Comparison of ENCODE assay signal across 9 mouse cellular contexts in the genomic region with DNA sequence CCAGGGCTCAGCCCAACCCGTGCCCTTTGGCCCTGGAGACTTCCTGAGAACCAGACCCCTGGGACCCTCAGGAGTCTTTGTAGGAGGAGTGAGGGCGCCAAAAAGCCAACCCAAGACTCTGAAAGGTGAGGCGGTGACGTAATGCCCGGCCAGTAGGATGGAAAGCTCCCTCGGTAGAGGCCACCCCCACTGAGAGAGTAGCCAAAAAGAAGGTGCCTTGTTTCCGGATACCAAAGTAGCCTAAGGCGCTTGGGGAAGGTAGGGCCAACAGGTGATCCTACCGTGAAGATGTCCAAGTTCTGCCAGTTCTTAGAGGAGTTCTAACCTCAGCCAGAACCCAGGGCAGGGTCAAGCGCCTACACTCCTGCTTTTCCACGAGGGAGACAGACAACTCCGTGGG. TPM values are rescaled to one million over a fixed set of nuclear protein-coding genes. Genes with fewer than 3 reads are reported as not detected.
A peak's percentile ranks its signal among the peaks of the same experiment; 100 is the strongest.
DNase-seq lines count a peak whose midpoint lies in the region; ATAC-seq and TF ChIP-seq lines count a peak whose summit lies in the region.
"Had no signal": no experiment of that assay in that cellular context is flagged by ENCODE, and none has a peak within 500 bp of the region (broad histone marks: within the 10 kb centered on the region; RNA-seq: fewer than 3 reads in every experiment).

No protein-coding gene starts in this region.

- H3K27ac ChIP-seq in spleen, adult 2 months (ENCODE audit: insufficient read depth, low read length), result no peak overlapping the region
- H3K27ac ChIP-seq in embryonic facial prominence, embryonic 11.5 days (replicated peaks; ENCODE audit: low read depth, low read length), result no peak overlapping the region
- no peak overlapping the region for H3K27ac ChIP-seq in midbrain, postnatal 0 days (ENCODE audit: low read depth, low read length)

- no peak for DNase-seq in spleen, adult 2 months (ENCODE audit: low read depth in 1 of 2, low spot score in 2 of 2)
- no peak for DNase-seq in spleen, adult 12 weeks (ENCODE audit: low spot score)
- DNase-seq in embryonic facial prominence, embryonic 11.5 days (ENCODE audit: low spot score), result no peak
- DNase-seq in induced T-regulatory cell, adult 2 months (ENCODE audit: low read depth), result peak; percentile 78
- DNase-seq in midbrain, postnatal 0 days (ENCODE audit: low spot score), result no peak
- no peak for DNase-seq in cerebellum, postnatal 14 days
- DNase-seq in layer of hippocampus, adult 18-20 months (ENCODE audit: low spot score in 2 of 2), result no peak
- no peak for DNase-seq in left cerebral cortex, adult 8-10 months (ENCODE audit: low spot score in 2 of 2)

- ATAC-seq in embryonic facial prominence, embryonic 11.5 days (replicated peaks; ENCODE audit: insufficient number of reproducible peaks, low FRiP score, low TSS enrichment, low read depth), result no peak
- no peak for ATAC-seq in midbrain, postnatal 0 days (ENCODE audit: low FRiP score)

- peak overlapping the region; percentile 72 for H3K4me2 ChIP-seq in embryonic facial prominence, embryonic 11.5 days (ENCODE audit: low read depth, low read length)
- H3K4me2 ChIP-seq in midbrain, postnatal 0 days (ENCODE audit: low read depth, low read length, poor library complexity, severe bottlenecking), result peak overlapping the region; percentile 98

- H3K27me3 ChIP-seq in spleen, adult 2 months (ENCODE audit: control insufficient read depth, insufficient read depth, low read length), result no peaks in the 10 kb centered on the region
- H3K27me3 ChIP-seq in embryonic facial prominence, embryonic 11.5 days (ENCODE audit: control insufficient read depth, insufficient read depth, low read length), result no peaks in the 10 kb centered on the region
- H3K27me3 ChIP-seq in midbrain, postnatal 0 days (ENCODE audit: insufficient read depth, low read length), result no peaks in the 10 kb centered on the region

- peak overlapping the region; percentile 87 for H3K9ac ChIP-seq in embryonic facial prominence, embryonic 11.5 days (replicated peaks; ENCODE audit: low read length)
- no peak overlapping the region for H3K9ac ChIP-seq in midbrain, postnatal 0 days (replicated peaks; ENCODE audit: low read length, poor library complexity, severe bottlenecking)

- H3K4me3 ChIP-seq in spleen, adult 2 months (ENCODE audit: extremely low read depth, insufficient read depth, insufficient read length), result peak overlapping the region; percentile 87
- H3K4me3 ChIP-seq in embryonic facial prominence, embryonic 11.5 days (ENCODE audit: low read depth, low read length), result peak overlapping the region; percentile 77
- H3K4me3 ChIP-seq in midbrain, postnatal 0 days (ENCODE audit: low read depth, low read length), result peak overlapping the region; percentile 71; the same call in 1 of the 2 replicates

- H3K36me3 ChIP-seq in spleen, adult 2 months (ENCODE audit: control insufficient read depth, insufficient read depth, low read length), result peaks cover 24% of the 10 kb centered on the region
- no peaks in the 10 kb centered on the region; the same call in 1 of the 2 replicates for H3K36me3 ChIP-seq in embryonic facial prominence, embryonic 11.5 days (replicated peaks; ENCODE audit: control insufficient read depth, insufficient read depth, low read depth, low read length)
- peaks cover 14% of the 10 kb centered on the region; the same call in 1 of the 2 replicates for H3K36me3 ChIP-seq in midbrain, postnatal 0 days (ENCODE audit: insufficient read depth, low read length)

- TF ChIP-seq POLR2A in spleen, adult 2 months (IDR thresholded peaks at IDR 0.05; ENCODE audit: low read depth, low read length), result no peak

- 14% methylated on average over 12 of the region's 12 CpGs for WGBS in spleen, adult 2 months
- WGBS in embryonic facial prominence, embryonic 11.5 days, result 18% methylated on average over 12 of the region's 12 CpGs
- WGBS in midbrain, postnatal 0 days, result 38% methylated on average over 12 of the region's 12 CpGs

- H3K9me3 ChIP-seq in embryonic facial prominence, embryonic 11.5 days (replicated peaks; ENCODE audit: control insufficient read depth, low read length), result no peaks in the 10 kb centered on the region
- H3K9me3 ChIP-seq in midbrain, postnatal 0 days (ENCODE audit: low read length), result no peaks in the 10 kb centered on the region

- TF ChIP-seq CTCF in spleen, adult 2 months (IDR thresholded peaks at IDR 0.05; ENCODE audit: extremely low read depth, insufficient read depth, insufficient read length, insufficient replicate concordance), result no peak
- no peak for TF ChIP-seq CTCF in midbrain, postnatal 0 days (IDR thresholded peaks at IDR 0.05)

- peaks cover 13% of the 10 kb centered on the region; the same call in 1 of the 2 replicates for H3K4me1 ChIP-seq in spleen, adult 2 months (ENCODE audit: control insufficient read depth, insufficient read depth, insufficient read length)
- no peaks in the 10 kb centered on the region; the same call in 1 of the 2 replicates for H3K4me1 ChIP-seq in embryonic facial prominence, embryonic 11.5 days (ENCODE audit: control insufficient read depth, insufficient read depth, low read length)
- H3K4me1 ChIP-seq in midbrain, postnatal 0 days (ENCODE audit: insufficient read depth, low read length), result no peaks in the 10 kb centered on the region

RNA-seq across cellular contexts. Expression of gene 1700017B05Rik, which starts 1.5 kb away (rescaled TPM):
- 20.3 and 21.6 TPM in 2 replicates for polyA plus RNA-seq in spleen, adult 2 months (2012; rRNA removed)
- polyA plus RNA-seq in embryonic facial prominence, embryonic 11.5 days (2014; fragmentation: Nextera tagmentation; extraction: Ambion mirVana), result 11.9 and 14.0 TPM in 2 replicates
- total RNA-seq in midbrain, postnatal 0 days (2014; rRNA removed), result 10.9 and 13.0 TPM in 2 replicates
- 4.5 and 5.0 TPM in 2 replicates for polyA plus RNA-seq in midbrain, postnatal 0 days (2015; fragmentation: Nextera tagmentation; extraction: Ambion mirVana)
- total RNA-seq in layer of hippocampus, adult 18-20 months (2021), result 10 to 100 TPM; 30.6 to 32.1 TPM
- 10 to 100 TPM; 20.6 to 28.5 (median 23.4) TPM for total RNA-seq in left cerebral cortex, adult 8-10 months (2022)

RNA-seq across cellular contexts. Expression of gene Trcg1, which starts 24.6 kb away (rescaled TPM):
- not detected in 2 replicates for polyA plus RNA-seq in spleen, adult 2 months (2012; rRNA removed)
- polyA plus RNA-seq in embryonic facial prominence, embryonic 11.5 days (2014; fragmentation: Nextera tagmentation; extraction: Ambion mirVana), result not detected in 2 replicates
- total RNA-seq in midbrain, postnatal 0 days (2014; rRNA removed), result not detected in 2 replicates
- polyA plus RNA-seq in midbrain, postnatal 0 days (2015; fragmentation: Nextera tagmentation; extraction: Ambion mirVana), result not detected in 2 replicates
- total RNA-seq in layer of hippocampus, adult 18-20 months (2021), result not detected
- total RNA-seq in left cerebral cortex, adult 8-10 months (2022), result not detected
- polyA plus RNA-seq: large intestine, adult 2 months had no signal
